Mouse (Mus musculus) naive thymus-derived CD4-positive, alpha-beta T cell, adult 5 months (primary cell): ENCODE results near the gene Mllt1. TPM values are rescaled to one million over a fixed set of nuclear protein-coding genes. Genes with fewer than 3 reads are reported as not detected.

Experiments used
- polyA plus RNA-seq: library from polyadenylated mRNA; unstranded; fragments of 100-300 nt; shearing (Covaris generic); gene quantifications from one replicate; pipeline ENCODE4 v1.2.1, GENCODE M21; 2017

The Mllt1 gene
- 26.1 TPM for polyA plus RNA-seq

DNA sequence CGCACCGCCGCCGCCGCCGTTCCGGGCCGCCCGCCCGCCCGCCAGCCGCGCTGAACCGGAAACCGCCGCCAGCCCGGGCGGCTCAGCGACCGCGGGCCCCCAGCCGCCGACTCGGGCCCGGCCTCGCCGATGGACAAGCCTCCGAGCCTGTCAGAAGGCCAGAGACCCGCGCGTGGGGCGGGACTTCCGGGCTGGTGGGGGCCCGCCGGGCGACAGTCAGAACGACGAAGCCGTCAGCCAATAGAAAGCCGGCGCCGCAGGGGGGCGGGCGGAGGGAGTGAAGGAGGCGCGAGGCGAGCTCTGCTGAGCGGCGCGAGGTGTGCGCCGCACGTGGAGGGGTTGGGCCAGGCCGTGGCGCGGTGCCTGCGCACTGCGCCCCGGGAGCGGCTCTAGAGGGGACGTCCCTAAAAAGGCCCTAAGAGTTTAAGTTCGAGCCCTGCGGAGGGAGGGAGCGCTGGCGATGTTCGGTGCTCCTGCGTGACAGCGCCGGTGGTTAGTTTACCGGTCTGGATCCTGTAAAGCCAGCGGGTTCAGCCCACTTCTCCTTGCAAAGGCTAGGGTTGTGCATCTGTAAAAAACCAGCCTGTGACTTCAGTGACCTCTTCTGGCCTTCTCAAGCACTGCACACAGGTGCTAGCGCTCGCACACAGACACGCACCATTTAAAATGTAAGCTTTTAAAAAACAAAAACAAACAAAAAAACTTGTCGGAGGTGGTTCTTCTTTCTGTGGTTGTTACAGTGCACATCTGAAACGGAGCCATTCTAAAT, at the start of gene Mllt1:
Gene Mllt1 (minus strand): TSS at position 53 of the 769 bp plus-strand sequence.

DNA sequence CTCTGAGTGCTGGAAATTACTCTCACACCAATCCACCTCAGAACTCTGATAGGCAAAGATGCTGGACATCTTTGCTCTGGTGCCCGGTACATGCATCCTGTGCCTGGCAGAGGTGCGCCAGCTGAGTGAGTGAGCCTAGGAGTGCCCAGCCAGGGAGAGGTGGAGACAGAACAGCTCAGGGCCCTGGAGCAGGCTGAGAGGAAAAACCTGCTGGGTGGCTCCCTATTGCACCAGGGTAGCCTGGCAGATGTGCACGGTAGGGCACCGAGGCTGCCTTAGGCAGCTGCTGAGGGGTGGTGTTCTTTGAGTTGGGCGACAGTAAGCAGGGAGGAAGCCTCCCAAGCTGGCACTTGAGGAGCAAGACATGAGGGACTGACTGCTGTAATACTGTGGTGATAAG, 46.8 kb upstream of the Mllt1 start, which contains the start of gene Acer1:
Gene Acer1 (minus strand): TSS at position 114 of the 400 bp plus-strand sequence.

DNA sequence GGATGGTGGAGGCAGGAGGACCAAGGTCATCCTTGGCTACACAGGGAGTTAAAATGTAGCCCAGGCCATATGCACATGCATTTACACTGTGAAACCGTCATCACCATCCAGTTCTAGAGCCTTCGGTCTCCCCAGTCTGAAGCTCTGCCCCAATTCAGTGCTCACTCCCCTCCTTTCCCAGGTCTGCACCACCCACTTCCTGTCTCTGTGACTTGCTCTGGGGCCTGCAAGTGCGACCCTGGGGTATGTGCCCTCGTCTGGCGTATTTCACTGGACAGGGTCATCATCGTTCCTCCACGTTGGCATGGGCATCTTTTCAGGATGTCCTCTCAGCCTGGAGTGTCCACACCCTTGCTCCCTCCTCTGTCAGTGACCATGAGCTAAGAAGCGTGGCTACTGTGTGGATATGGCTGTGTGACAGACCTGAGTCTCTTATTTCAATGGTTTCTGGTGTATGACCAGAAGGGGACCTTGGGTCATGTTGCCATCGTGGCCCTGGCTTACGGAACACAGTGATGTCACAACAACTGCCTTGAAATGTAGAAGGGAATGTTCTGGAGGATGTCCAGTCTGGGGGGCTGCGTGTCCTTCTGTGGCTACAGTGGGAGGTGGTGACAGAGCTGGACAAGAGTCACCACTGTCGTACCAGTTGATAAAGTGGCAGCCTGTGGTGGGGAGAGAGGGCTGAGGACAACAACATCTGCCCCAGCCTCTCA, 60.1 kb downstream of the Mllt1 start, which contains the start of gene 1700061G19Rik:
Gene 1700061G19Rik (plus strand): TSS at position 542 of the 716 bp plus-strand sequence.

DNA sequence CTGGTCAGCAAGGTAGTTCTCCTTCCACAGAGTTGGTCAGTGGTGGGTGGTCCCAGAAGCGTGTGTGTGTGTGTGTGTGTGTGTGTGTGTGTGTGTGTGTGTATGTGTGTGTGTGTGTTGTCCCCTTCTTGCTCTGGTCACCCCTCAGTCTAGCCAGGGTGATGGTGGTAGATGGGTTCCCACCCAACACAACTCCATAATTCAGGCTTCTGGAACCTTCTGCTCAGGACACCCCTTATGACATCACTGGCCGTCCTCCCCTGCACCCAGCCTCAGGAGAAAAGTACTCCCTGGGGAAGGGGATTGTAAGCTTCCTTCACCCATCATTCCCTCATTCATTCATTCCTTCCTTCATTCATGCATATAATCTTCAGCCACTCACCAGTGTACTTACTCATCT, 61.0 kb downstream of the Mllt1 start, which contains the start of gene Acsbg2:
Gene Acsbg2 (minus strand): TSS at position 211 of the 400 bp plus-strand sequence.

Other genes with a start within 250 kb of the Mllt1 start
- gene Ndufa11, start 217.6 kb downstream of the Mllt1 start, polyA plus RNA-seq = 132 TPM
- 12.5 TPM for gene Vmac, start 217.4 kb downstream of the Mllt1 start, polyA plus RNA-seq
- not detected for gene Nrtn, start 177.9 kb downstream of the Mllt1 start, polyA plus RNA-seq
- gene Dus3l, start 170.7 kb downstream of the Mllt1 start, polyA plus RNA-seq = 60.0 TPM
- gene Prr22, start 165.2 kb downstream of the Mllt1 start, polyA plus RNA-seq = 1.5 TPM
- 1.8 TPM for gene Rfx2, start 104.4 kb downstream of the Mllt1 start, polyA plus RNA-seq
- gene Acsbg2, start 61.0 kb downstream of the Mllt1 start, polyA plus RNA-seq = not detected
- not detected for gene 1700061G19Rik, start 59.9 kb downstream of the Mllt1 start, polyA plus RNA-seq
- not detected for gene Acer1, start 46.7 kb upstream of the Mllt1 start, polyA plus RNA-seq
- 48.3 TPM for gene Clpp, start 54.9 kb upstream of the Mllt1 start, polyA plus RNA-seq
- 17.1 TPM for gene Alkbh7, start 61.9 kb upstream of the Mllt1 start, polyA plus RNA-seq
- gene Pspn, start 64.6 kb upstream of the Mllt1 start, polyA plus RNA-seq = not detected
- gene Gtf2f1, start 75.9 kb upstream of the Mllt1 start, polyA plus RNA-seq = 71.2 TPM
- 1.1 TPM for gene Gm17949, start 76.1 kb upstream of the Mllt1 start, polyA plus RNA-seq
- gene Khsrp, start 96.1 kb upstream of the Mllt1 start, polyA plus RNA-seq = 60.8 TPM
- gene Slc25a41, start 106.2 kb upstream of the Mllt1 start, polyA plus RNA-seq = not detected
- 1.7 TPM for gene Crb3, start 123.7 kb upstream of the Mllt1 start, polyA plus RNA-seq
- gene Slc25a23, start 124.4 kb upstream of the Mllt1 start, polyA plus RNA-seq = 13.0 TPM
- gene Dennd1c, start 143.1 kb upstream of the Mllt1 start, polyA plus RNA-seq = 126 TPM
- gene Tubb4a, start 152.4 kb upstream of the Mllt1 start, polyA plus RNA-seq = 1.1 TPM
- 3.9 TPM for gene Tnfsf9, start 169.9 kb upstream of the Mllt1 start, polyA plus RNA-seq
- gene Cd70, start 214.4 kb upstream of the Mllt1 start, polyA plus RNA-seq = not detected